In genomic region chr13:21082686-21083085, GRCm38 (mm10) we compare ENCODE assay signal across 21 mouse cellular contexts. TPM values are rescaled to one million over a fixed set of nuclear protein-coding genes. Genes with fewer than 3 reads are reported as not detected.
DNase-seq lines count a peak whose midpoint lies in the region; ATAC-seq lines count a peak whose summit lies in the region.
"Had no signal": no experiment of that assay in that cellular context is flagged by ENCODE, and none has a peak within 500 bp of the region (broad histone marks: within the 10 kb centered on the region; RNA-seq: fewer than 3 reads in every experiment).

No protein-coding gene starts in this region.

- no peak for ATAC-seq in heart, embryonic 12.5 days (ENCODE audit: insufficient number of reproducible peaks, low FRiP score)
- ATAC-seq: forebrain, embryonic 14.5 days had no signal

- no peak overlapping the region for H3K4me3 ChIP-seq in heart, embryonic 12.5 days
- H3K4me3 ChIP-seq: embryonic facial prominence, embryonic 10.5 days; gastrocnemius, adult 2 months; hindbrain, embryonic 10.5 days had no signal

- no peaks in the 10 kb centered on the region for H3K4me1 ChIP-seq in heart, embryonic 12.5 days (replicated peaks)
- H3K4me1 ChIP-seq: embryonic facial prominence, embryonic 10.5 days; hindbrain, embryonic 10.5 days had no signal

- peak; percentile 21 for DNase-seq in heart, adult 8-10 months (ENCODE audit: low spot score)
- peak; percentile 7 to 17 for DNase-seq in kidney, adult 8-10 months
- no peak for DNase-seq in kidney, adult 18-20 months
- peak; percentile 6 for DNase-seq in heart, postnatal 4 days
- DNase-seq in kidney, postnatal 14 days: peak; percentile 26
- DNase-seq in retina, postnatal 1 day: no peak
- DNase-seq in spleen, postnatal 36 days (ENCODE audit: low spot score in 2 of 2): no peak
- DNase-seq: adrenal gland, adult 2 months; adrenal gland, postnatal 25 days; cerebellum, adult 2 months; cerebellum, postnatal 10 days; gastrocnemius, adult 2 months; gastrocnemius, postnatal 25 days had no signal

- H3K9me3 ChIP-seq in heart, embryonic 12.5 days (replicated peaks): peaks cover 5% of the 10 kb centered on the region; the same call in 1 of the 2 replicates
- H3K9me3 ChIP-seq: embryonic facial prominence, embryonic 10.5 days; hindbrain, embryonic 10.5 days had no signal

- WGBS in heart, embryonic 12.5 days: 51% methylated on average over 2 of the region's 2 CpGs

- H3K36me3 ChIP-seq in heart, embryonic 12.5 days: no peaks in the 10 kb centered on the region
- H3K36me3 ChIP-seq: embryonic facial prominence, embryonic 10.5 days; hindbrain, embryonic 10.5 days had no signal

- H3K27me3 ChIP-seq in heart, embryonic 12.5 days (replicated peaks): no peaks in the 10 kb centered on the region

- no peak overlapping the region for H3K4me2 ChIP-seq in heart, embryonic 12.5 days
- H3K4me2 ChIP-seq: hindbrain, embryonic 14.5 days had no signal

- H3K9ac ChIP-seq in heart, embryonic 12.5 days: no peak overlapping the region
- H3K9ac ChIP-seq: hindbrain, embryonic 14.5 days had no signal

- H3K27ac ChIP-seq in heart, embryonic 12.5 days (ENCODE audit: poor library complexity, severe bottlenecking): no peak overlapping the region
- H3K27ac ChIP-seq: embryonic facial prominence, embryonic 10.5 days; gastrocnemius, adult 2 months; hindbrain, embryonic 10.5 days; hindbrain, embryonic 14.5 days had no signal

RNA-seq across cellular contexts. Expression of gene Olfr1370, which starts 7.9 kb away (rescaled TPM):
- not detected for total RNA-seq in heart, adult 8-10 months (2022)
- polyA plus RNA-seq in heart, embryonic 12.5 days (2016; fragmentation: Nextera tagmentation; extraction: Ambion mirVana): not detected in 2 replicates
- not detected for total RNA-seq in heart, postnatal 4 days (2021)
- total RNA-seq: adrenal gland, adult 2 months; adrenal gland, postnatal 25 days; ES-E14; gastrocnemius, adult 2 months; gastrocnemius, postnatal 25 days; granulocyte monocyte progenitor cell, adult 5-6 weeks had no signal
- polyA plus RNA-seq: adrenal gland, adult 2 months; cerebellum, adult 2 months; embryonic facial prominence, embryonic 10.5 days; forebrain, embryonic 14.5 days; heart, embryonic 16.5 days; hindbrain, embryonic 10.5 days; hindbrain, embryonic 14.5 days had no signal

RNA-seq across cellular contexts. Expression of gene Olfr1369-ps1, which starts 28.6 kb away (rescaled TPM):
- not detected for total RNA-seq in heart, adult 8-10 months (2022)
- not detected in 2 replicates for polyA plus RNA-seq in heart, embryonic 12.5 days (2016; fragmentation: Nextera tagmentation; extraction: Ambion mirVana)
- not detected for total RNA-seq in heart, postnatal 4 days (2021)
- total RNA-seq: adrenal gland, adult 2 months; adrenal gland, postnatal 25 days; gastrocnemius, adult 2 months; gastrocnemius, postnatal 25 days had no signal
- polyA plus RNA-seq: adrenal gland, adult 2 months; cerebellum, adult 2 months; forebrain, embryonic 14.5 days; hindbrain, embryonic 14.5 days had no signal

RNA-seq across cellular contexts. Expression of gene Olfr263, which starts 46.8 kb away (rescaled TPM):
- not detected for total RNA-seq in heart, adult 8-10 months (2022)
- polyA plus RNA-seq in heart, embryonic 12.5 days (2016; fragmentation: Nextera tagmentation; extraction: Ambion mirVana): not detected in 2 replicates
- not detected for total RNA-seq in heart, postnatal 4 days (2021)
- total RNA-seq: adrenal gland, adult 2 months; adrenal gland, postnatal 25 days; ES-E14; gastrocnemius, adult 2 months; gastrocnemius, postnatal 25 days; granulocyte monocyte progenitor cell, adult 5-6 weeks had no signal
- polyA plus RNA-seq: adrenal gland, adult 2 months; cerebellum, adult 2 months; embryonic facial prominence, embryonic 10.5 days; forebrain, embryonic 14.5 days; heart, embryonic 16.5 days; hindbrain, embryonic 10.5 days; hindbrain, embryonic 14.5 days had no signal

Comparison
In these comparisons a context has a peak if more than half of its experiments do, and no peak if none do; other contexts are left out.
1. DNase-seq: peak in heart, adult 8-10 months (single experiment), kidney, adult 8-10 months (2 of 2), heart, postnatal 4 days (single experiment) and kidney, postnatal 14 days (single experiment); none in kidney, adult 18-20 months (single experiment), retina, postnatal 1 day (single experiment) and spleen, postnatal 36 days (0 of 2).